Mouse (Mus musculus) regulatory T cell (primary cell): ENCODE measurements around the gene Nupl1.

ENCODE experiments used
- in situ Hi-C: fragments of 300-600 bp; cut with MboI, MseI; formaldehyde crosslinking; loops from one replicate; pipeline ENCODE4 v1.15.1; 2025; ENCODE audit warnings: high pct_unique_total_duplicates

The Nupl1 gene

GRCm38 (mm10) chr14:60250366-60250765, 865 bp downstream of the Nupl1 start:
- in situ Hi-C loops: loop anchor here (25.0 kb wide), 1 partner anchor 487 kb away; no protein-coding TSS in a partner anchor

GRCm38 (mm10) chr14:60238551-60238950, 12.7 kb downstream of the Nupl1 start:
- in situ Hi-C loops: no loop called here

GRCm38 (mm10) chr14:60219886-60220285, 31.3 kb downstream of the Nupl1 start:
- in situ Hi-C loops: no loop called here

GRCm38 (mm10) chr14:60217616-60218015, 33.6 kb downstream of the Nupl1 start:
- in situ Hi-C loops: no loop called here

GRCm38 (mm10) chr14:60216125-60216524, 35.1 kb downstream of the Nupl1 start:
- in situ Hi-C loops: no loop called here

GRCm38 (mm10) chr14:60215000-60215399, 36.2 kb downstream of the Nupl1 start:
- in situ Hi-C loops: no loop called here

GRCm38 (mm10) chr14:60214040-60214439, 37.2 kb downstream of the Nupl1 start:
- in situ Hi-C loops: no loop called here

GRCm38 (mm10) chr14:60209166-60209565, 42.1 kb downstream of the Nupl1 start:
- in situ Hi-C loops: no loop called here

GRCm38 (mm10) chr14:60204993-60205392, 46.2 kb downstream of the Nupl1 start:
- in situ Hi-C loops: no loop called here

GRCm38 (mm10) chr14:60196884-60197283, 54.3 kb downstream of the Nupl1 start, which contains the start of gene Atp8a2:
Gene Atp8a2 (minus strand): TSS chr14:60197179.
- in situ Hi-C loops: no loop called here

- in situ Hi-C loops: no loop called here
Measured at GRCm38 (mm10) chr14:60195999-60196398, 55.2 kb downstream of the Nupl1 start.

GRCm38 (mm10) chr14:60194606-60195005, 56.6 kb downstream of the Nupl1 start:
- in situ Hi-C loops: no loop called here

GRCm38 (mm10) chr14:60189771-60190170, 61.5 kb downstream of the Nupl1 start:
- in situ Hi-C loops: no loop called here

- in situ Hi-C loops: no loop called here
Measured at GRCm38 (mm10) chr14:60188201-60188825, 62.9 kb downstream of the Nupl1 start.

- in situ Hi-C loops: no loop called here
Measured at GRCm38 (mm10) chr14:60181306-60181705, 69.9 kb downstream of the Nupl1 start.

- in situ Hi-C loops: no loop called here
Measured at GRCm38 (mm10) chr14:60178571-60178955, 72.7 kb downstream of the Nupl1 start.

- in situ Hi-C loops: no loop called here
Measured at GRCm38 (mm10) chr14:60177614-60178570, 73.3 kb downstream of the Nupl1 start.

- in situ Hi-C loops: no loop called here
Measured at GRCm38 (mm10) chr14:60176891-60177613, 74.2 kb downstream of the Nupl1 start.

- in situ Hi-C loops: no loop called here
Measured at GRCm38 (mm10) chr14:60176469-60176890, 74.8 kb downstream of the Nupl1 start.

GRCm38 (mm10) chr14:60172286-60173055, 78.8 kb downstream of the Nupl1 start:
- in situ Hi-C loops: no loop called here
